Mouse (Mus musculus) heart, postnatal 0 days (tissue): Measurements from ENCODE around the gene Cxcl14.

ENCODE experiments used
- CTCF ChIP-seq: IDR thresholded peaks from 2 replicates; pipeline ENCODE4 v1.5.1; 2016; ENCODE audit warnings: antibody characterized with exemption, control low read depth, low read depth
- EP300 ChIP-seq: IDR thresholded peaks from 2 replicates; pipeline ENCODE4 v1.6.1; 2016; ENCODE audit warnings: antibody characterized with exemption, low read depth

GRCm38 (mm10) chr13:56295586-56295942 is 787 bp downstream of the Cxcl14 start:
- no peak for TF ChIP-seq CTCF
- no peak for TF ChIP-seq EP300
